Mouse (Mus musculus) heart, embryonic 16.5 days (tissue): ENCODE measurements around the gene Lpcat4. TPM values are rescaled to one million over a fixed set of nuclear protein-coding genes. Genes with fewer than 3 reads are reported as not detected.

Source experiments
- ATAC-seq: fragments of 200-750 bp; cut with Nextera tagmentation; replicated peaks from 2 replicates; pipeline ENCODE4 v1.8.0; 2017; ENCODE audit warnings: moderate number of reproducible peaks; ENCODE audit not compliant: insufficient read depth, low FRiP score; ENCODE audit errors: extremely low read depth
- H3K27ac ChIP-seq: fragments of 300-500 bp; sonication (generic); 2 replicates; pipeline ENCODE4 v1.5.1; 2014; ENCODE audit warnings: mild to moderate bottlenecking, low read length, control low read depth, moderate library complexity
- H3K27me3 ChIP-seq: fragments of 300-500 bp; sonication (generic); 2 replicates; pipeline ENCODE4 v1.6.1; 2014; ENCODE audit warnings: low read length, mixed read lengths; ENCODE audit not compliant: control insufficient read depth, insufficient read depth
- H3K36me3 ChIP-seq: fragments of 300-500 bp; sonication (generic); 2 replicates; pipeline ENCODE4 v1.6.1; 2014; ENCODE audit not compliant: control insufficient read depth, insufficient read depth
- H3K4me1 ChIP-seq: fragments of 300-500 bp; sonication (generic); 2 replicates; pipeline ENCODE4 v1.6.1; 2014; ENCODE audit warnings: low read length, mixed read lengths; ENCODE audit not compliant: control insufficient read depth, insufficient read depth
- H3K4me2 ChIP-seq: fragments of 300-500 bp; sonication (generic); 2 replicates; pipeline ENCODE4 v1.6.1; 2014; ENCODE audit warnings: low read depth, mild to moderate bottlenecking, control low read depth, low read length
- H3K4me3 ChIP-seq: fragments of 300-500 bp; sonication (generic); 2 replicates; pipeline ENCODE4 v1.5.1; 2014; ENCODE audit warnings: mild to moderate bottlenecking, control low read depth, low read length
- H3K9ac ChIP-seq: fragments of 300-500 bp; sonication (generic); 2 replicates; pipeline ENCODE4 v1.6.1; 2014; ENCODE audit warnings: low read length, control low read depth
- H3K9me3 ChIP-seq: fragments of 300-500 bp; sonication (generic); replicated peaks from 2 replicates; pipeline ENCODE4 v1.6.1; 2016; ENCODE audit warnings: low read length; ENCODE audit not compliant: control insufficient read depth
- WGBS: fragments of 180-500 bp; shearing (Covaris S2); extraction: QIAGEN DNeasy Blood & Tissue Kit; methylation state at CpG from one replicate; pipeline ENCODE4 v1.1.7; 2014; 5-methylcytosine and 5-hydroxymethylcytosine counted together
- polyA plus RNA-seq: library from polyadenylated mRNA; unstranded; fragments of >200 nt; fragmentation: Nextera tagmentation; extraction: Ambion mirVana; gene quantifications from 2 replicates; pipeline ENCODE4 v1.2.1, GENCODE M21; 2015

Lpcat4 gene
- polyA plus RNA-seq, 1 experiment from 2014 or later, result 11.3 TPM

DNA sequence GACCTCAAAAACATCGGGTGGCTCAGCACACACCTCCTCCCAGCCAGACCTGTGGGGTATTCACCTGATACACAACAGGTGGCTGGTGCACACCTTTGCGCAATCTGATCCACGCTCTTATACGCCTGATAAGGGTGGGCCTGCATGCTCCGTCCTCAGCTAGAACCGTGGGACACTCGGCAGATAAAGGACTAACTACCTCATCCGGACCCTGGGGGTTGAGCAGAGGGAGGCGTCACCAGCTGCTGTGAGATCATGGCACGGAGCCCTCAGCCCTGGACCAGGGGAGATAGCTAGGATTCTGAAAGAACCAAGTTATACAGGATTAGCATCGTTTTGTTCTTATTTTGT is 26.9 kb downstream of the Lpcat4 start, which contains the start of gene Gm21985:
Gene Gm21985, plus strand, starts transcription at position 73 of the 351 bp plus-strand sequence.
- H3K9me3 ChIP-seq, result no peaks in the 10 kb centered on the region
- peak within 1 kb of the TSS; percentile 72 for H3K4me2 ChIP-seq
- peak within 1 kb of the TSS; percentile 91 for H3K9ac ChIP-seq
- peaks cover 25% of the 10 kb centered on the region for H3K4me1 ChIP-seq
- peak; percentile 26 for ATAC-seq
- peak within 1 kb of the TSS; percentile 98 for H3K27ac ChIP-seq
- no peaks in the 10 kb centered on the region for H3K27me3 ChIP-seq
- H3K36me3 ChIP-seq, result no peaks in the 10 kb centered on the region
- peak within 1 kb of the TSS; percentile 84 for H3K4me3 ChIP-seq
- WGBS, result under 1% methylated on average over 11 of the region's 11 CpGs

DNA sequence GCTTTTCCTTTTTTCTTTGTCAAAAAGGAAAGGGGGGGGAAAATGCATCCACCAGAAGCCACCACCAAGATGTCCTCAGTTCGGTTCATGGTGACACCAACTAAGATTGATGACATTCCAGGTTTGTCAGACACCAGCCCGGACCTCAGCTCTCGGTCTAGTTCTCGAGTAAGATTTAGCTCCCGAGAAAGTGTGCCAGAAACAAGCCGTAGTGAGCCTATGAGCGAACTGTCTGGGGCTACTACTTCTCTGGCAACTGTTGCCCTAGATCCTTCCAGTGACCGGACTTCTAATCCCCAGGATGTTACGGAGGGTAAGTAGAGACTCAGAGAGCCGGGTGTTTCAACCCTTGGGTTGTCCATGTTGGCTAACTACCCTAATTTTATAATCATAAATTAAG is 27.5 kb downstream of the Lpcat4 start:
- Histone ChIP-seq H3K36me3 (no peaks in the 10 kb centered on the region), H3K4me1 (peaks cover 28% of the 10 kb centered on the region), H3K9me3 (no peaks in the 10 kb centered on the region), H3K9ac (peak overlapping the region; percentile 91), H3K27me3 (no peaks in the 10 kb centered on the region), H3K4me3 (peak overlapping the region; percentile 84), H3K4me2 (peak overlapping the region; percentile 72), H3K27ac (peak overlapping the region; percentile 98)
- WGBS, result 16% methylated on average over 10 of the region's 10 CpGs
- no peak for ATAC-seq

DNA sequence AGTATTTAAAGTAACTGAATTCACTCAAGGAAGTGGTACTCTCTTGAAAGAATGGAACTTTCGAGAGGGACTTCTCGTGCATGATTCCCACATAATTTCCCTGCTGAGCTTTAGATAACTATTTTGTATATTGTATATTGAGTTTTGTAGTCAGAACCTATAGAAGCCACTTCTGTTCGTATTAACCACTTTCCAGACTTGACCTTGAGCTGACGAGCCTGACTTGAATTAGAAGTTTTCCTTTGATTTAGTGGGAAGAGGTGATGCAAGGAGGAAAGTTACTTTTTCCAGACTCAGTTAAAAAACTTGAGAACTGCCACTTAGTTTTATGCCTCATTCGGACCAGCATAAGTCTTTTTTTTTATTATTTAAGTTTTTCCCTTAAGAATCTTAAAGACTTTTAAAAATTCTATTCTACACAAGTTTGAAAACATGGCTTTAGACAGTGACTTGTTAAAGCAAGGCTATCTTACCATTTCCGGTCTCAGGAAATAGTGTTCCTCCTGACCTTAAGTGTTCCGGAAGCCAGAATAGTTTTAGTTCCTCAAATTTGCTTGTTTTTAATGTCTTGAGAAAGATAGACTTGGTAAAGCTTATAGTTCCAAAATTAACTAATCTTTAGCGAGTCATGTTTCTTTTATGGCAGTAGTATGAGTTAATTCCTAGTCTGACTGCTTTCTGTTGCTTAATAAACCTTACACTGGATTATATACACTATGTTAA is 28.4 kb downstream of the Lpcat4 start:
- Histone ChIP-seq H3K27ac (peak overlapping the region; percentile 45; the same call in 1 of the 2 replicates), H3K4me2 (peak overlapping the region; percentile 72), H3K9me3 (no peaks in the 10 kb centered on the region), H3K9ac (peak overlapping the region; percentile 91), H3K4me1 (peaks cover 26% of the 10 kb centered on the region), H3K27me3 (no peaks in the 10 kb centered on the region), H3K36me3 (no peaks in the 10 kb centered on the region), H3K4me3 (peak overlapping the region; percentile 84)
- ATAC-seq, result no peak
- 41% methylated on average over 8 of the region's 8 CpGs for WGBS

DNA sequence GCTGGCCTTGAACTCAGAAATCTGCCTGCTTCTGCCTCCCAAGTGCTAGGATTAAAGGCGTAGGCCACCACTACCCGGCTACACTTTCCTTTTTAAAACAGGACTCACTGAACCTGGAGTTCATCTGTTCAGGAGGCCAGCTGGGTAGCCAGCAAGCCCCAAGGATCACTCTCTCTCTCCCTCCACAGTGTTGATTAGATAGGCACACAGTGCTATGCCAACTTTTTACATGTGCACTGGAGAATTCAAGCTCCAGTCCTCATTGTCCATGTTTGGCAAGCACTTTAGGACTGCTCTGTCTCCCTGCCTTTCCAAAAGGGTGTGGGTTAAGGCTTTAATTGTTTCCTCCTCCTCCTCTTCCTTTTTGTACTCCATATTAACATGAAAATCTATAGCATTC is 30.7 kb downstream of the Lpcat4 start:
- H3K4me1 ChIP-seq, result peaks cover 21% of the 10 kb centered on the region
- peaks cover 4% of the 10 kb centered on the region; the same call in 1 of the 2 replicates for H3K36me3 ChIP-seq
- no peak overlapping the region for H3K9ac ChIP-seq
- no peaks in the 10 kb centered on the region for H3K9me3 ChIP-seq
- H3K4me3 ChIP-seq, result no peak overlapping the region
- H3K27me3 ChIP-seq, result no peaks in the 10 kb centered on the region
- H3K27ac ChIP-seq, result peak overlapping the region; percentile 83
- peak overlapping the region; percentile 32; the same call in 1 of the 2 replicates for H3K4me2 ChIP-seq
- WGBS, result 49% methylated on average over 2 of the region's 2 CpGs
- ATAC-seq, result peak; percentile 30

DNA sequence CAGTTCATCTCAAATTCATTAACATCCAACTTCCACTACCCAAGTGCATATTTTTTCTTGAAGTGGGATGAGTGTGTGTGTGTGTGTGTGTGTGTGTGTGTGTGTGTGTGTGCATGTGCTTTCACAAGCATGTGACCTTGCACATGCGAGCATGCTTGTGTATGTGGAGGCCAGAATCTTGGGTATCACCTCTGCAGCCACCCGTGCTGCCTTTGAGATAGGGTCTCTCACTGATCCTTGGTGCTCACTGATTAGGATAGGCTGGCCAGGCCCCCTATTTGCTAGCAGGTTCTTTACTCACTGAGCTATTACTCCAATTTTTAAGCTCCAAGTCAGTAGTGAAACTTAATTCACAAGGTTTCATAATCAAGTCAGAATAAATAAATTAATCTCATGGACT is 33.6 kb downstream of the Lpcat4 start:
- Histone ChIP-seq H3K4me1 (peaks cover 16% of the 10 kb centered on the region), H3K4me2 (no peak overlapping the region), H3K9ac (no peak overlapping the region), H3K4me3 (no peak overlapping the region), H3K36me3 (peaks cover 6% of the 10 kb centered on the region; the same call in 1 of the 2 replicates), H3K27ac (no peak overlapping the region), H3K9me3 (no peaks in the 10 kb centered on the region), H3K27me3 (no peaks in the 10 kb centered on the region)
- ATAC-seq, result no peak
- 58% methylated on average over 2 of the region's 2 CpGs for WGBS

DNA sequence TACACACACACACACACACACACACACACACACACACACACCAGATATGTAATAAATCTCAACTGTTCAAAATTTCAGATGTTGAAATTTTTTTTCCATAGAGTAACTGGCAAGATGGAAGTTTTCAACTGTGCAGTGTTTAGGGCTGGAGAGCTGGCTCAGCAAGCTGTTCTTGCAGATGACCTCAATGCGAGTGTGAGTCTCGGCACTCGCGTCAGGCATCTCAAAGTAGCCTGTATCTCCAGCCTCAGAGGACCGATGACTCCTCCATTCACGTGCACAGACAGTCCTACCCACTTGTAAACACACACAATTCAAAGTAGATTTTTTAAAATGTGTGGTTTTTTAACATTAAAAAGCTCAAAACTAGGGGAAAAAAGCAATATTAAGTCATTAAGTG is 34.2 kb downstream of the Lpcat4 start:
- 76% methylated on average over 6 of the region's 6 CpGs for WGBS
- no peaks in the 10 kb centered on the region for H3K27me3 ChIP-seq
- H3K9ac ChIP-seq, result no peak overlapping the region
- no peak overlapping the region for H3K4me2 ChIP-seq
- no peak for ATAC-seq
- peaks cover 6% of the 10 kb centered on the region; the same call in 1 of the 2 replicates for H3K36me3 ChIP-seq
- no peak overlapping the region for H3K4me3 ChIP-seq
- H3K4me1 ChIP-seq, result peaks cover 13% of the 10 kb centered on the region
- H3K27ac ChIP-seq, result no peak overlapping the region; the same call in 1 of the 2 replicates
- no peaks in the 10 kb centered on the region for H3K9me3 ChIP-seq

DNA sequence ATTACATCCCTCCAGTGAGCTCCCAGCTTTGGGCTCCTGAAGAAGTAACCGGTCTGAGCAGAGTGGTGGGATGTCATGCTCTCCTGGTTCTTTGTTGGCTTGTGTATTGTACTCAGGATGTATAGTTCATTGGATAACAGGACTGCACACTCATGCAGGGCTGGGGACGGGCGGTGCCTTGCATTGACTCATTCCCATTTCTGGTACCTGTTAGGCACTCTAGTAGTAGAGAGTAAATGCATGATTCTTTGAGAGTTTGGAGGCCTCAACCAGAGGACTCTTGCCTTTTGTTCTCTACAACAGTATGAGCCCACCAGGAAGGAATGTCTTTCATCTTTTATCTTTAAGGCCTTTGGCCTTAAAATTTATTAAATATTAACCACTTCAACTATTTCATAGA is 37.6 kb downstream of the Lpcat4 start:
- WGBS, result 92% methylated on average over 3 of the region's 3 CpGs
- no peak for ATAC-seq

DNA sequence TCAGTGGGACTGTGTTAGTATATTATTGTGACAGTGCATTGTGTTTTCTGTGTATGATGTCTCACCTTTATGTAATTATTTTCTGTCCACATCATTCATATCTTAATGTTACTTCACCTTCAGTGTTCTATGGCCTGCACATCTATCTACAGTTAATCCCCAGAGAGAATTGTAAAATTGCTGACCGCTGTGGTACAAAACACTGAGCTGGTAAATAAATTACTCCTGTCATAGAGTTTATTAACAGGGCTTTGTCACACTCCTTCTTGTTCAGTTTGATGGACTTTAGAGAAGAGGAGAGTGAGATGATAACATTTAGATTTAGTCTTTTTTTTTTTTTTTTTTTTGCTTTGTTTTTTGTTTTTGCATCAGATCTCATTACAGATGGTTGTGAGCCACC is 43.6 kb downstream of the Lpcat4 start:
- Histone ChIP-seq H3K4me3 (no peak overlapping the region), H3K9ac (no peak overlapping the region), H3K4me1 (peaks cover 17% of the 10 kb centered on the region), H3K4me2 (no peak overlapping the region), H3K9me3 (no peaks in the 10 kb centered on the region), H3K27ac (no peak overlapping the region), H3K36me3 (no peaks in the 10 kb centered on the region), H3K27me3 (no peaks in the 10 kb centered on the region)
- no peak for ATAC-seq
- 90% methylated on average over 1 of the region's 1 CpGs for WGBS

More for the DNA sequence above, 37.6 kb downstream of the Lpcat4 start:
- no peak overlapping the region for H3K9ac ChIP-seq
- no peak overlapping the region for H3K27ac ChIP-seq
- no peaks in the 10 kb centered on the region for H3K27me3 ChIP-seq
- H3K9me3 ChIP-seq, result no peaks in the 10 kb centered on the region
- H3K4me3 ChIP-seq, result no peak overlapping the region
- H3K36me3 ChIP-seq, result peaks cover 6% of the 10 kb centered on the region; the same call in 1 of the 2 replicates
- H3K4me1 ChIP-seq, result peaks cover 4% of the 10 kb centered on the region; the same call in 1 of the 2 replicates
- no peak overlapping the region for H3K4me2 ChIP-seq

DNA sequence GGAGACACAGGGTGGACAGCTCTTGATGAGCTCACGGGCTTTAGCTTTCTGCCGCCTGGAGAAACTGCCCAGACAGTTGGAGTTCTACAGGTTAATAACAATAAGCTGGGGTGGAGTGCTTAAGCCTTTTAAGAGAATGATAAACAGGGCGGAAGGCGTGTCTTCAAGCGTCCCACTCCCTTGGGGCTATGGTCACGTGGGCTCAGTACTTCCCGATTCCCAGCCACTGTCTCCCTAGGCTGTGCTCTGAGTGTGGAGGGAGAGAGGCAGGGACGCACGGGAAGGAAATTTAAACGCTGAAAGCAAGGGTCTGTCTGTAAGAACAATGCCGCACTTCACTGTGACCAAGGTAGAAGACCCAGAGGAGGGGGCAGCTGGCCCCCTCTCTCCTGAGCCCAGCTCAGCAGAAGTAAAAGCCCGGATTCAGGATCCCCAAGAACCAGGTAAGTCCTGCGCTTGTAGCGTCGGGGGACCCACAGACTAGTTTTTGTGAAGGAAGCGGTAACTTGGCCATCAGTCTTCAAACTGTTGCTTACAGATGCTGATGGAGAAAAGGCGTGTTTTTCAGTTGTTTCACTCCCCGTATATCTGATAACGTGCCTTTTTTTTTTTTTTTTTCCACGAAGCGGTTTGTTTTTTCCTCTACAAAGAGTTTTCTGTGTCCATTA is 45.2 kb downstream of the Lpcat4 start:
- H3K36me3 ChIP-seq, result no peaks in the 10 kb centered on the region
- H3K27ac ChIP-seq, result peak overlapping the region; percentile 65
- H3K4me1 ChIP-seq, result peaks cover 23% of the 10 kb centered on the region
- 2% methylated on average over 21 of the region's 21 CpGs for WGBS
- peak; percentile 90 for ATAC-seq
- H3K27me3 ChIP-seq, result no peaks in the 10 kb centered on the region
- H3K4me2 ChIP-seq, result peak overlapping the region; percentile 98
- peak overlapping the region; percentile 74 for H3K4me3 ChIP-seq
- H3K9me3 ChIP-seq, result no peaks in the 10 kb centered on the region
- peak overlapping the region; percentile 86 for H3K9ac ChIP-seq
